Mouse (Mus musculus): ENCODE data around the gene Csnk1g1. TPM values are rescaled to one million over a fixed set of nuclear protein-coding genes. Genes with fewer than 3 reads are reported as not detected.

Gene Csnk1g1
- 1.9 and 2.0 TPM in 2 replicates for polyA plus RNA-seq (2015; fragmentation: Nextera tagmentation; extraction: Ambion mirVana)

DNA sequence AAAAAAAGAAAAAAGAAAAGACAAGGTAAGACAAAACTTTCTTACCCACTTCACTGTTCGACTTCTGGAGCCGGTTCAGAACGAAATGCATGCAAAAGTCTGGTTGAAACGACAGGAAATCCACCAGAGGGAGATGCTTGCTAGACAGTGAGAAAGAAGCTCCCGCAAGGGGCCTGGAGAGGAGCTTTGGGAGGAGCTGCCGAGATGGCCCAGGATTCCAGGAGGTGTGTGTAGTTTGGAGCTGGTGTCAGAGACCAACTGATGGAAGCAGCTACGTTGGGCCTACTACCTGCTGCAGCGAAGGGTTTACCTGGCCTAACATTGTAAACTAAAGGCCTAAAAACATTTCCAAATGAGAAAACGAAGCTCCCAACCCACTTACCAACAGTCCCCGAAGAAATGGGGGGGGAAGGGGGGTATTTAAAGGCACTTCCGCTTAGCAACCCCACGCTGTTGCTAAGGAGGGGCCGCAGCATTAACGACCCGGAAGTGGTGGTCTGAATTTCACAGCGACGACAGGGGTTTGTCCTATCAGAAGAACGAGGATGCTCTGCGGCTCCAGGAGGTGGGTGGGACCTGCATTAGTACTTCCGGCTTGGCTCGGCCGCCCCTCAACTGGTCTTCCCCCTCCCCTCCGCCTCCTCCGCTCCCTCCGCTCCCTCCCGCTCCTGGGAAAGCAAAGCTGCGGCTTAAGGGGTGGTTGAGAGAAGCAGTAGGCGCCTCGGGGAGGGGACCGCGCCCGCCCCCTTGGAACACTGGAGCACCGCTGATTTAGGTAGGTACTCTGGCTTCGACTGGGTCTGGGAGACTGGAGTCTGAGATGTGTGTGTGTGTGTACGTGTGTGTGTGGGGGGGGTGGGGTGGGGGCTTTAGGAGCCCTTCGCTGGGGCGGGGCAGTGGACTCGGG is at the start of gene Csnk1g1, which contains the start of gene Trip4:
Gene Csnk1g1, plus strand, starts transcription at position 531 of the 907 bp plus-strand sequence.
Gene Trip4, minus strand, starts transcription at position 401 of the 907 bp plus-strand sequence.
- WGBS (ENCODE audit: insufficient replicate concordance) = under 1% methylated on average over 38 of the region's 38 CpGs
- Histone ChIP-seq H3K9ac (replicated peaks) (peak within 1 kb of the TSS; percentile 74), H3K4me3 (ENCODE audit: low read depth, low read length) (peak within 1 kb of the TSS; percentile 78), H3K27ac (ENCODE audit: low read depth) (peak within 1 kb of the TSS; percentile 76), H3K27me3 (ENCODE audit: insufficient read depth, low read length) (no peaks in the 10 kb centered on the region), H3K36me3 (replicated peaks; ENCODE audit: insufficient read depth, low read length) (peaks cover 8% of the 10 kb centered on the region; the same call in 1 of the 2 replicates), H3K4me2 (ENCODE audit: low read depth, low read length) (peak within 1 kb of the TSS; percentile 97), H3K4me1 (ENCODE audit: insufficient read depth) (peaks cover 12% of the 10 kb centered on the region), H3K9me3 (ENCODE audit: low read length) (no peaks in the 10 kb centered on the region)
- peak; percentile 58 for TF ChIP-seq CTCF (IDR thresholded peaks at IDR 0.05; ENCODE audit: low read depth)
- no peak; the same call in 1 of the 2 replicates for TF ChIP-seq EP300 (IDR thresholded peaks at IDR 0.05; ENCODE audit: low read depth)
- ATAC-seq (peak; percentile 98), DNase-seq (peak; percentile 92)

GRCm38 (mm10) chr9:65859656-65860055 is 49.1 kb upstream of the Csnk1g1 start:
- no peak overlapping the region for H3K9ac ChIP-seq (replicated peaks)
- no peaks in the 10 kb centered on the region for H3K9me3 ChIP-seq (ENCODE audit: low read length)
- no peaks in the 10 kb centered on the region for H3K4me1 ChIP-seq (ENCODE audit: insufficient read depth)
- H3K4me2 ChIP-seq (ENCODE audit: low read depth, low read length) = no peak overlapping the region
- DNase-seq (no peak), ATAC-seq (no peak)
- H3K36me3 ChIP-seq (replicated peaks; ENCODE audit: insufficient read depth, low read length) = peaks cover 30% of the 10 kb centered on the region
- H3K27ac ChIP-seq (ENCODE audit: low read depth) = no peak overlapping the region
- WGBS (ENCODE audit: insufficient replicate concordance) = 59% methylated on average over 1 of the region's 1 CpGs
- TF ChIP-seq CTCF (IDR thresholded peaks at IDR 0.05; ENCODE audit: low read depth) (no peak), EP300 (IDR thresholded peaks at IDR 0.05; ENCODE audit: low read depth) (no peak)
- H3K27me3 ChIP-seq (ENCODE audit: insufficient read depth, low read length) = no peaks in the 10 kb centered on the region
- H3K4me3 ChIP-seq (ENCODE audit: low read depth, low read length) = no peak overlapping the region

DNA sequence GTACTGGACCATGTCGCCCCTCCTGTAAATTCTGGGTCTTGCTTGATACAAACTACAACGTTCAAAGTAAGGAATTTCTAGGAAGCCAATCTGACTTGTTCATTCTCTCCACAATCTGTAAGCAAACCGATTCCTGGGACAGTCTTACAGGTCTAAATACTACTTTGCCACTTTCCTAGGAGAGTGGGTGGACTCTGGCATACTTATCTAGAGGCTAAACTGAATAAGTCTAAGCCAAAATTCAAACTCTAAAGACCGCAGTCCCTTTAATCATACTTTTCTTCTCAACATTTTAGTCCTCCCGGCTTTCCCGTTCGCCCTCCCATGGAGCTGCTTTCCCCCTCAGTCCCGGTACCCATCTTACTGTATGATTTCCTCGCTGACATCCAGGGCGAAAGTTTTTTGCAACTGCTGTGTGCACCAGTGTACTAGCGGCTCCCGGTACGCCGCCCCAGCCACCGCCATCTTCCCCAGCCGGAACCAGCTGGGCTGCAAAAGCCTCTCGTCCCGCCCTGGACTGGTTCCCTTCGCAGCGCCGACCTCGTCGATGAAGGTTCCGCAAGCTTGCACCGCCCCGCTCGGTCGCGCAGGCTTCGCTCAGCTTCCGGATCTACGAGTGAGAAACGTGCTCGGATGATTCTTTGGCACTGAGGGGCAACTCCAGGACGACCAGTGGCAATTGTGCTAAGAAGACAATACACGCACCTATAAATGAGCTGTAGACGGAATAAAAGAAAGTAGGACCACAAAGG is 24.0 kb upstream of the Csnk1g1 start:
- under 1% methylated on average over 37 of the region's 37 CpGs for WGBS (ENCODE audit: insufficient replicate concordance)
- TF ChIP-seq EP300 (IDR thresholded peaks at IDR 0.05; ENCODE audit: low read depth) (no peak), CTCF (IDR thresholded peaks at IDR 0.05; ENCODE audit: low read depth) (peak; percentile 28; the same call in 1 of the 2 replicates)
- H3K27ac ChIP-seq (ENCODE audit: low read depth) = peak overlapping the region; percentile 91
- DNase-seq (peak; percentile 92), ATAC-seq (peak; percentile 99)
- H3K36me3 ChIP-seq (replicated peaks; ENCODE audit: insufficient read depth, low read length) = peaks cover 4% of the 10 kb centered on the region; the same call in 1 of the 2 replicates
- H3K4me3 ChIP-seq (ENCODE audit: low read depth, low read length) = peak overlapping the region; percentile 95
- 0 out of 2 replicates have a peak, but pooled peaks cover 5% of the 10 kb centered on the region for H3K4me1 ChIP-seq (ENCODE audit: insufficient read depth)
- H3K27me3 ChIP-seq (ENCODE audit: insufficient read depth, low read length) = no peaks in the 10 kb centered on the region
- H3K9me3 ChIP-seq (ENCODE audit: low read length) = no peaks in the 10 kb centered on the region
- H3K9ac ChIP-seq (replicated peaks) = peak overlapping the region; percentile 94
- H3K4me2 ChIP-seq (ENCODE audit: low read depth, low read length) = peak overlapping the region; percentile 83

DNA sequence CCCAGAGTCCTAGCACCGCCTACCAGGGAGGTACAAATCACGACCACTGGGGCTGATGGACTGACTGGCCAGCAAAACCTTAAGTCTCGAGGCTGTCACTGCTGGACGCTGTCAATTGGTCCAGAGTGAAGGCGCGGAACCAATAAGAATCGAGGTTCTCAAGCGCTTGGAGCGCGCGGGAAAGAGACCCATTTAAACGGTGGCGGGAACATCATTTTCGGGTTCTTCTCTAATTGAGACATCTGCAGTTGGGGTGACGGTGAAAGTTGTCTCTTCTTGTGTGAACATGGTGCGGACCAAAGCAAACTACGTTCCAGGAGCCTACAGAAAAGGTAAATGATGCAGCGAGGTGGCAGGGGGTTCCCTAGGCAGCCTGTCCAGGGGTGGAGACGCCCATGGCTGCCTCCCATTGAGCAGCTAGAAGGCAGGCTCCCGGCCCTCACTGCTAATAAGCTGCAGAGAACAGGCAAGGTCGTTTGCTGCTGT is 18.5 kb upstream of the Csnk1g1 start, which contains the start of gene Pclaf:
Gene Pclaf, plus strand, starts transcription at position 95 of the 486 bp plus-strand sequence.
- Histone ChIP-seq H3K4me1 (ENCODE audit: insufficient read depth) (peaks cover 6% of the 10 kb centered on the region), H3K4me3 (ENCODE audit: low read depth, low read length) (peak within 1 kb of the TSS; percentile 65), H3K4me2 (ENCODE audit: low read depth, low read length) (peak within 1 kb of the TSS; percentile 78), H3K27ac (ENCODE audit: low read depth) (peak within 1 kb of the TSS; percentile 31; the same call in 1 of the 2 replicates), H3K27me3 (ENCODE audit: insufficient read depth, low read length) (no peaks in the 10 kb centered on the region), H3K9ac (replicated peaks) (peak within 1 kb of the TSS; percentile 73), H3K9me3 (ENCODE audit: low read length) (no peaks in the 10 kb centered on the region), H3K36me3 (replicated peaks; ENCODE audit: insufficient read depth, low read length) (peaks cover 11% of the 10 kb centered on the region)
- under 1% methylated on average over 21 of the region's 21 CpGs for WGBS (ENCODE audit: insufficient replicate concordance)
- ATAC-seq (peak; percentile 95), DNase-seq (peak; percentile 80)
- TF ChIP-seq EP300 (IDR thresholded peaks at IDR 0.05; ENCODE audit: low read depth) = no peak
- TF ChIP-seq CTCF (IDR thresholded peaks at IDR 0.05; ENCODE audit: low read depth) = no peak

DNA sequence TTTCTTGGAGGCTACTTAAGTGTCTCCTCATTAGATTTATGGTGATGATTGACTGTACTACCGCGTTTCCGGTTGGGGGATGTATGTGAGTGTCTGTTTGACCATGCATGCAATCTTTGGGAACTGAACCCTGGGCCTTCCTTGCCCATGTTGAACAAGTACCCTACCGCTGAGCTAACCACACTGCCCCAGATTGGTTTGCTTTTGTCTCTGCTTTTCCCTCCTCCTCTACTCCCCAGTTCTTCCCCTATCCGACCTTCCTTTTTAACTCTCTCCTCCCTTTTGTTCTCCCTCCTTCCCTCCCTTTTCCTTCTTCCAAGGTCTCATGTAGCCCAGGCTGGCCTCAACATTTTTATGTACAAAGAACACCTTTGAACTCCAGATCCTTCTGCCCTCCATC is 17.6 kb upstream of the Csnk1g1 start:
- ATAC-seq = no peak
- WGBS (ENCODE audit: insufficient replicate concordance) = 6% methylated on average over 5 of the region's 5 CpGs
- peaks cover 6% of the 10 kb centered on the region for H3K4me1 ChIP-seq (ENCODE audit: insufficient read depth)
- peak overlapping the region; percentile 65 for H3K4me3 ChIP-seq (ENCODE audit: low read depth, low read length)
- H3K9ac ChIP-seq (replicated peaks) = peak overlapping the region; percentile 73
- H3K27ac ChIP-seq (ENCODE audit: low read depth) = no peak overlapping the region
- H3K36me3 ChIP-seq (replicated peaks; ENCODE audit: insufficient read depth, low read length) = peaks cover 15% of the 10 kb centered on the region
- DNase-seq = no peak
- TF ChIP-seq EP300 (IDR thresholded peaks at IDR 0.05; ENCODE audit: low read depth) (no peak), CTCF (IDR thresholded peaks at IDR 0.05; ENCODE audit: low read depth) (no peak)
- peak overlapping the region; percentile 78 for H3K4me2 ChIP-seq (ENCODE audit: low read depth, low read length)
- H3K27me3 ChIP-seq (ENCODE audit: insufficient read depth, low read length) = no peaks in the 10 kb centered on the region
- H3K9me3 ChIP-seq (ENCODE audit: low read length) = no peaks in the 10 kb centered on the region

All from liver, postnatal 0 days (tissue).